Mouse (Mus musculus) left cerebral cortex, postnatal 14 days (tissue): Measurements from ENCODE around the gene Nob1. TPM values are rescaled to one million over a fixed set of nuclear protein-coding genes. Genes with fewer than 3 reads are reported as not detected.
A peak's percentile ranks its signal among the peaks of the same experiment; 100 is the strongest.

Experiments used
- DNase-seq, 2 experiments: peaks; one replicate each; pipeline ENCODE4 v3.0.0; 2021 to 2022; ENCODE audit warnings: low spot score in 2 of 2, mixed read lengths in 1 of 2
- intact Hi-C: fragments of 180-260 bp; cut with DNase I; formaldehyde crosslinking; loops from one replicate; pipeline ENCODE4 v1.15.1; 2025
- total RNA-seq, 2 experiments: library from RNA; stranded (reverse); gene quantifications; 2 replicates each; pipeline ENCODE4 v1.2.3; 2021

Nob1 gene
- total RNA-seq, 2 experiments from 2014 or later, result 33.3 to 34.6 TPM

DNA sequence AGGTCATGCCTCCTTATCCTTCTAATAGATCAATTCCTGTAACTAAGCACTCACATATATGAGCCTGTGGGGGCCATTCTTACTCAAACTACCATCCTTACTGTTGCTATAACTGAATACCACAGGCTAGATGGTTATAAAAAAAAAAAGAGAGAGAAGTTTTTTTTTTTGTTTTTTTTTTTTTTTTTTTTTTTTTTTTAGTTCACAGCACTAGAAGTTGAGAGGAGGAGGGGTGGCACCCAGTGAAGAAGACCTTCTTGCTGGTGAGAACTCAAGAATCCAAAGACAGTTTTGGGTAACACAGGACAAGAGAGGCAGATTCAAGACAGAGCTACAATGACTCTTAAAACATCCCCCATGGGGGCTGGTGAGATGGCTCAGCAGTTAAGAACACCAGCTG lies 29.5 kb downstream of the Nob1 start:
- DNase-seq, result no peak
- intact Hi-C loops, result no loop called here

DNA sequence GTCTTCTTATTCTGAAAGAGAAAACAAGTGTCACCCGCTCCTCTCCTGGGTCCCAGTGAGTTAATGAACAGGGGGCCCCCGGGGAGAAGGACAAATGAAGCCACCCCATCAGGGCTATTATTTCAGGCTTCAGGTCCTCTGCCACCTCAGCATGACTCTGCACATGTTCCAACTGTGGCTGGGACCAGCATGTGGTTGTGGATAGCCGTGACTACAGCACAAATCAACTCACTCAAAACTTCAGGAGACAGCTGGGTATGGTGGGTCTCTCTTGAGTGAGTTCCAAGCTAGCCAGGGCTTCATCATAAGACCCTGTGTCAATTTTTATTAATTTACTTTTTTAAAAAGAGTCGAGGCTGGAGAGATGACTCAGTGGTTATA lies 33.7 kb downstream of the Nob1 start:
- no peak for DNase-seq
- intact Hi-C loops, result no loop called here

DNA sequence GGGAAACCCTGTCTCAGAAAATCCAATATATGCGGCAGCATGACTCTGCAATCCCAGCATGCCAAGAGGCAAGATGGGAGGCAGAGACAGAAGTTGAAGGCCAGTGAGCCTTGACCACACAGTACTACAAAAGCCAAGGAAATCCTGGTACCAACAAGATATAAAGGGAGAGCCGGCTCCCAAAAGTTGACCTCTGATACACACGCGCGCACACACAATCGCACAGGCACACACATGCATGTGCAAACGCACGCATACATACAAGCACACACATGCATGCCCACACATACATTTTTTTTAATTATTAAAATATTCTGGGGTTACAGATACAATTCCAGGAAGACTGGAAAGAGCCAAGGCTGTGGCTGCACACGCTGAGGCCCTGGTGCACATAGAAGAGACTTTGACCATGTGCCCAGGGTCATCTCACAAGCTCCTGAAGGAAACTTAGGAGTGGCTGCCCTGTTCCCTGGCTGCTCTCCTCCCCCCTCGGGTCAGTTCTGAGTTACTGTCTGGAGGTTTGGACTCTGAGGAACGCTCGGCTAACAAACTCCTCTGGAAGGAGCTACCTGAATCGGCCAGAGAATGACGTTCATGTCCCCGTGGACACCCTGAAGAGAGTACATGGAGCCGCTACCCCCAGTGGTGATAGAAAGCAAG lies 34.2 kb downstream of the Nob1 start:
- no peak for DNase-seq
- intact Hi-C loops, result no loop called here

DNA sequence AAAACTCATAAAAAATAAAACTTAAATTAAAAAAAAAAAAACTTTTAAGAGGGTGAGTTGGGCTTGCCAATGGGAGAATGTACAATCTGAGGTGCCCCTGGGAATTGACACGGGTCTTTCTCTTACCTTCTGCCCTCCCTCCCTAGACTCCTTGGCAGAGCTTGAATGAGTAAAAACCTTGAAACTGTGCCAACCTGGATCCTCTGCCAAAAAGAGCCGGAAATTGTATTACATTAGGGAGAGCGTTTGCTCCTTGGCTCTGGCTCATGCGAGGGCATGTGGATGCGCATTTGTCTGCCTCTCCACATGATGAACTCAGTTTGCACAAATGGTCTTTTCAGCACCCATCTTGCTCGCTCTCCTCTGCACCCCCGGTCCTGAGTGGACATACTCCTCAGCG lies 35.3 kb downstream of the Nob1 start:
- intact Hi-C loops, result loop anchor here (2.0 kb wide), 1 partner anchor 35 kb away; the partner anchor contains the start of gene Nob1
- DNase-seq, result peak; percentile 42 to 43

DNA sequence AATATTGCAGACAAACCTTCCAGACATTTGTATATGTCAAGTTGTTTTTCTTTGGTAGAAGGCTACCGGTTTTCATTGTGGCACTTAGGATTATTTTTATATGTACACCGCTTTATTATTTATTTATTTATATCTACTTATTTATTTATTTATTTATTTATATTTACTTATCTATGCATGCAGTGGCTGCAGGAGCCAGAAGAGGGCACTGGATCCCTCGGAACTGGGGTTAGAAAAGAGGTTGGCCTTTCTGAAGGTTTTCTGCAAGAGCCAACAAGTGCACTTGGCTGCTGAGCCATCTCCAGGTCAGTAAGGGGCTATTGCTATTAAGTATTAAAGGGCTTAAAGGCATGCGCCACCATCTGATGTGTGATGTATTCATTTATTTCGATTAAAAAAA lies 37.0 kb downstream of the Nob1 start:
- intact Hi-C loops, result loop anchor here (2.0 kb wide), 1 partner anchor 37 kb away; the partner anchor contains the start of gene Nob1
- peak in 1 of 2 experiments; percentile 20 for DNase-seq

DNA sequence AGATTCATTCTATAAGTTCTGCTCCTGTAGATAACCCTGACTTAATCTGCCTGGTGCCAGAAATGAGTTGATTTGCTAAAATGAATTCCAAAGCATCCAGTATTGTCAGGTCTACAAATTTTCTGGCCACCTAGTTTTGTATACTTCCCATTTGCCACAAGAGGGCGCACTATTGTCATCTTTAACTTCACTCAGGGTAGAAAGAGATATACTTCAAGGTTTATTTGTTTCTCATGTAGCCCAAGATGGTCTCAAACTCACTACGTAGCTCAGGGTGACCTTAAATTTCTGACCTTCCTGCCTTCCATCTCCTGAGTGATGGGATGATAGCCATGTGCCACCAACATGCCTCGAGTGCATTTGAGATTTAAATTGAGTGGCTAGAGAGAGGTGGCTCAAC lies 38.2 kb downstream of the Nob1 start:
- intact Hi-C loops, result no loop called here
- DNase-seq, result peak in 1 of 2 experiments; percentile 30

DNA sequence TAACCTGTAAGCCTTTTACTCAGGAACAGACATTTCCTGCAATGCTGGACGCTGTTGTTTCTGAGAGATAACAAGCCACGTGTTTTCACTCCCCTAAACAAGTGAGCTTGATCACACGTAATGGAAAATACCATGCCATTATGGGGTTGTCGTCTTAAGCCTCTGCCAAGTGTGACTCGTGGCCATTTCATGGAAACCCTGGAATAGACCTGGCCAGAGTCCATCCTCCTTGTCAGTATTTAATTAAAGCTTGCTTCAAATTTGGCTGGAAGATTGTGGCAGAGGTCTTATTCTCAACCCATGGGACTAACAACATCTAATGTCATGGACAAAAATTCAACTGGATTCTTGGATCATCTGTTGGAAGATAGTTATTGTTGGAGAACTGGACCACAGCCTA lies 38.7 kb downstream of the Nob1 start:
- DNase-seq, result no peak
- intact Hi-C loops, result no loop called here

DNA sequence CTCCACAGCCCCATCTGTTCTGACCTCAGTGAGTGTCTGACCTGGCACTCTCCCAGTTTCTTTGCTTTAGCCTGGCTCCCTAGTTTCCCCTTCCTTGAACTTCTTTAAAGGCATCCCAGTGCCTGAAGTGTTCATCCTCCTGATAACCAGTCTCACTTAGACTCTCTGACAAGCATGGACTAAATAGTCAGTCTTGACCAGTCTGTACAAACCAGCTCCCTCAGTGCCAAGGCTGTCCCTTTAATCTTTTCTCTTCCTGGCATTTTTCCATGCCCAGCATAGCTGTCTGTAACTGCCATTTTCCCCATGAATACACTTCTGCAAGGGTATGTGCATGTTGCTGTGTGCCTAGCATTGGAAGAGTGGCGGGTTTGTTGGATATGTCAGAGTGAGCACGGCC lies 39.8 kb downstream of the Nob1 start:
- intact Hi-C loops, result no loop called here
- DNase-seq, result no peak

DNA sequence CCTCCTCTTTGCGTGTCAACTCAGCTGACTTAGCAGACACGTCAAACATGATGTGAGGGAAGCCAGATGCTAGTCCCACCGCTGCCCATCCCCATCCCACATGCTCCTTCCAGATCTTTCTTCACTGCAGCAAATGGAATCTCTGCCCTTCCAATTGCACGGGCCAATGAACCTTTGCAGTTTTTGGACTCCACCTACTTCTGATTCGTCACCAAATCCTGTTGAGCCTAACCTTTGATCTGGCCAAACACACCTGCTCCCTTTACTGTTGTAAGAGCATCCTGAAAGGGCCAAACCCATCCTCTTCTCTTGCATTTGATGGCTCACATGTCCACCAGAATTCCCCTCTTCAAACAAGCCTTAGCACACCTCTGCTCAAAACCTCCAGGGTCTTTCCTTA lies 40.2 kb downstream of the Nob1 start:
- intact Hi-C loops, result no loop called here
- no peak for DNase-seq

DNA sequence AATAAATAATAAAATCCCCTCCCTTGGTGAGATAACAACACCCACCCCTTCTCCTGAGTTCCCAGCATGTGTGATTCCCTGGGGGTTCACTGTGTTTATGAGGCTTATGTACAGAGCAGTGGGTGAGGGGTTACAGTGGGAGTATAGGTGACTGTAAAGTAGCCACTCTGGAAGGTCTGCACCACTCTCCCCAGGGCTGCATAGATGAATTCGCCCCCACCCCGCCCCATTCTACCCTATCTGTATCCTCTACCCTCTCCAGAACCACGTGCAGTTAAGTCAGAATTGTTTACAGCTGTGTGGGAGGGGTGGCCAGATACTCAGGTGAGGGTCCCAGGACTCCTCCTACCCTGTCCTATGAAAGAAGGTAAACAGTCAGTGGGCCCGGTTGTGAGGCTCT lies 42.0 kb downstream of the Nob1 start:
- DNase-seq, result no peak

DNA sequence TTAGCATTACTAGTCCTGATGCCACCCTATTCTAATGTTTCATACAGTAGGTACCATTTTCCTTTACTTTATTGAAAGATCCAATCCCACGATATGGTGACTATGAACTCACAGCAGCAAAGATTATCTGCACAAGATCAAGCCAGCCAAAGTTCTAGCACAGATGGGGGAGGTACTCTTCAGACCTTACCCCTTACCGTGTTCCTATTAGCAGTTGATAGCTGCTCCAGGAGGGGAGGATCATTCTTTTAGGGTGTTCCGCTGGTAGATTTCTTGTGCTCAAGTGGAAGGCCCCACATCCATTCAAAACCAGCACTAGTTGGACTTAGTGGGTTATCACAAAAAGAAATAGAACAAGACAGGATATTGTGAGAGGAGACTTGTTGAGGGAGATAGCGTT lies 43.2 kb downstream of the Nob1 start:
- no peak for DNase-seq
- intact Hi-C loops, result no loop called here

More for the DNA sequence above, 42.0 kb downstream of the Nob1 start:
- intact Hi-C loops, result no loop called here

DNA sequence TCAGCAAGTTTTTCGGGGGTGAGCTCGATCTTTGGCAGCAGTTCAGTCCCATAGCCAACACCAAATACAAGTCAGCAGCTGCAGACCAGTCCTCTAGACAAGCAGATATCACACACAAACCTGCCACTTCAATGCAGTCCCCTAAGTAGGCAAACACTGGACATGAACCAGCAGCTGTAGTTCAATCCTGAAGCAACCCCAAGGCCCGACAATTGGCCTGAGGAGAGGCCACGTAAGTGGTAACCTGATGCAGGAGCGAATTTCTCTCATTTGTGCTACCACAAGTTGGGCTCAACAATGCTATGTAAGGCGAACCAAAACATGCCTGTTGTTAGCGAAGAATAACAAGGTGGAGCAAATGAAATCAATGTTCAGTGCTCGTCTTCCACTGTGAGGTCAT lies 44.1 kb downstream of the Nob1 start:
- intact Hi-C loops, result no loop called here

DNA sequence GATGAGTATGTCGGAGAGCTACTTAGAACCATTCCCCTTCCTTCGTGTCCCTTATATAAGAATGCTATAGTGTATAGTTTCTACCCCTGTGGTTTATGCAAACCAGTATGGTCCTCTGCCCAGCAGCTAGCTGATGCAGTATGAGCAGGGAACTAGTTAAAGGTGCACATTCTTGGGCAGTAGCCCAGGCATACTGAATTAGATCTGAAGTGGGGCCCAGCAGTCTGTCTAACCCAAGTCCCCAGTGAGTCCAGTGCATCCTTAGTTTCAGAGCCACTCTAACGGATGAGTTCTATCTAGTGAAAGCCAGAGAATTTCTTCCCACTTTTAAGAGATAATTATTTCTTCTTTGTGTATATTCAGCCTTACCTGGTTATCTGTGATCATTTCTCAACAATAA lies 47.5 kb downstream of the Nob1 start:
- intact Hi-C loops, result no loop called here
- DNase-seq, result no peak

More for the DNA sequence above, 44.1 kb downstream of the Nob1 start:
- DNase-seq, result no peak

DNA sequence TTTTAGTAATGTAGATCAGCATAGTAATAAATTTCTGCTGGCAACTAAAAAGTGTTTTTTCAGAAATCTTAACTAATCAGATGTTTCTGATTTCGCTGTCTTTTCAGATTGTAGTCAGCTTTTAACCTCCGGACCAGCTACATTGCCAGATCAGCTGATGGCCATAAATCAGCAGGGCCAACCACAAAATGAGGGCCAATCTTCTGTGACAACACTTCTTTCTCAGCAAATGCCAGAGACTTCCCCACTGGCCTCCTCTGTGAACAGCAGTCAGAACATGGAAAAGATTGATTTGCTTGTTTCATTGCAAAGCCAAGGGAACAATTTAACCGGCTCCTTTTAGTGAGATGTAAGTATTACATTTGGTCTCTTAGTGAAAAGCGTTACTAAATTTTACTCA lies 54.5 kb downstream of the Nob1 start:
- intact Hi-C loops, result no loop called here
- DNase-seq, result no peak

Other genes with a start within 250 kb of the Nob1 start
- 10 to 100 TPM; 35.6 to 45.5 TPM for gene Nfat5, start 131.6 kb downstream of the Nob1 start, total RNA-seq
- gene Nqo1, start 21.8 kb downstream of the Nob1 start, total RNA-seq, result 1 to 10 TPM; 3.2 to 4.1 TPM
- 10 to 100 TPM; 31.7 to 36.2 TPM for gene Wwp2, start 11.3 kb upstream of the Nob1 start, total RNA-seq
- 100 to 1,000 TPM; 106 TPM for gene Psmd7, start 163.4 kb upstream of the Nob1 start, total RNA-seq